Mouse (Mus musculus) forebrain, embryonic 13.5 days (tissue): ENCODE data around the gene Gm44805. TPM values are rescaled to one million over a fixed set of nuclear protein-coding genes. Genes with fewer than 3 reads are reported as not detected.
A peak's percentile ranks its signal among the peaks of the same experiment; 100 is the strongest.

Experiments
- ATAC-seq: fragments of 200-750 bp; cut with Nextera tagmentation; 2 replicates; pipeline ENCODE4 v1.8.0; 2017
- H3K27ac ChIP-seq: fragments of 300-500 bp; sonication (generic); 2 replicates; pipeline ENCODE4 v1.5.1; 2015; ENCODE audit warnings: inconsistent platforms, mild to moderate bottlenecking, moderate library complexity
- H3K27me3 ChIP-seq: fragments of 300-500 bp; sonication (generic); 2 replicates; pipeline ENCODE4 v1.6.1; 2015; ENCODE audit warnings: mild to moderate bottlenecking, inconsistent platforms
- H3K36me3 ChIP-seq: fragments of 300-500 bp; sonication (generic); 2 replicates; pipeline ENCODE4 v1.6.1; 2015; ENCODE audit warnings: mild to moderate bottlenecking, inconsistent platforms; ENCODE audit not compliant: poor library complexity, severe bottlenecking
- H3K4me1 ChIP-seq: fragments of 300-500 bp; sonication (generic); 2 replicates; pipeline ENCODE4 v1.6.1; 2015; ENCODE audit warnings: inconsistent platforms
- H3K4me2 ChIP-seq: fragments of 300-500 bp; sonication (generic); 2 replicates; pipeline ENCODE4 v1.6.1; 2015; ENCODE audit warnings: inconsistent platforms, mild to moderate bottlenecking, moderate library complexity
- H3K4me3 ChIP-seq: fragments of 300-500 bp; sonication (generic); 2 replicates; pipeline ENCODE4 v1.5.1; 2015; ENCODE audit warnings: mild to moderate bottlenecking, inconsistent platforms
- H3K9ac ChIP-seq: fragments of 300-500 bp; sonication (generic); 2 replicates; pipeline ENCODE4 v1.6.1; 2015; ENCODE audit warnings: mild to moderate bottlenecking, inconsistent platforms
- H3K9me3 ChIP-seq: fragments of 300-500 bp; sonication (generic); replicated peaks from 2 replicates; pipeline ENCODE4 v1.6.1; 2016; ENCODE audit warnings: inconsistent platforms
- WGBS: fragments of 180-500 bp; shearing (Covaris S2); methylation state at CpG from one replicate; pipeline ENCODE4 v1.1.7; 2015; 5-methylcytosine and 5-hydroxymethylcytosine counted together
- polyA plus RNA-seq: library from polyadenylated mRNA; unstranded; fragments of >200 nt; fragmentation: Nextera tagmentation; extraction: Ambion mirVana; gene quantifications from 2 replicates; pipeline ENCODE4 v1.2.1, GENCODE M21; 2015

Gene Gm44805
- polyA plus RNA-seq, 1 experiment from 2014 or later, result not detected

- WGBS, result 89% methylated on average over 9 of the region's 9 CpGs
- no peak overlapping the region for H3K27ac ChIP-seq
- ATAC-seq, result no peak
- H3K27me3 ChIP-seq, result no peaks in the 10 kb centered on the region
- no peaks in the 10 kb centered on the region for H3K9me3 ChIP-seq
- H3K9ac ChIP-seq, result no peak overlapping the region
- H3K4me2 ChIP-seq, result peak overlapping the region; percentile 98; the same call in 1 of the 2 replicates
- H3K4me1 ChIP-seq, result peaks cover 23% of the 10 kb centered on the region
- H3K36me3 ChIP-seq, result peaks cover 56% of the 10 kb centered on the region
- H3K4me3 ChIP-seq, result peak overlapping the region; percentile 100; the same call in 1 of the 2 replicates
Observed at GRCm38 (mm10) chr7:19713598-19713997, 32.4 kb upstream of the Gm44805 start.

- Histone ChIP-seq H3K4me1 (peaks cover 23% of the 10 kb centered on the region), H3K27ac (no peak overlapping the region), H3K4me2 (no peak overlapping the region), H3K27me3 (no peaks in the 10 kb centered on the region), H3K36me3 (peaks cover 58% of the 10 kb centered on the region), H3K4me3 (no peak overlapping the region), H3K9me3 (no peaks in the 10 kb centered on the region), H3K9ac (no peak overlapping the region)
- WGBS, result 62% methylated on average over 4 of the region's 4 CpGs
- ATAC-seq, result no peak
Observed at GRCm38 (mm10) chr7:19713196-19713595, 32.0 kb upstream of the Gm44805 start.

GRCm38 (mm10) chr7:19712414-19712813 lies 31.2 kb upstream of the Gm44805 start:
- H3K27me3 ChIP-seq, result no peaks in the 10 kb centered on the region
- H3K9me3 ChIP-seq, result no peaks in the 10 kb centered on the region
- peaks cover 23% of the 10 kb centered on the region for H3K4me1 ChIP-seq
- H3K36me3 ChIP-seq, result peaks cover 64% of the 10 kb centered on the region
- H3K9ac ChIP-seq, result no peak overlapping the region
- WGBS, result 77% methylated on average over 4 of the region's 4 CpGs
- H3K27ac ChIP-seq, result no peak overlapping the region
- ATAC-seq, result no peak
- no peak overlapping the region for H3K4me2 ChIP-seq
- no peak overlapping the region for H3K4me3 ChIP-seq

GRCm38 (mm10) chr7:19710650-19711049 lies 29.4 kb upstream of the Gm44805 start:
- Histone ChIP-seq H3K4me1 (peaks cover 16% of the 10 kb centered on the region), H3K9me3 (no peaks in the 10 kb centered on the region), H3K36me3 (peaks cover 74% of the 10 kb centered on the region), H3K9ac (no peak overlapping the region), H3K4me3 (no peak overlapping the region), H3K27me3 (no peaks in the 10 kb centered on the region), H3K4me2 (no peak overlapping the region), H3K27ac (no peak overlapping the region)
- ATAC-seq, result no peak
- 94% methylated on average over 10 of the region's 10 CpGs for WGBS

GRCm38 (mm10) chr7:19705271-19705670 lies 24.0 kb upstream of the Gm44805 start:
- Histone ChIP-seq H3K9me3 (no peaks in the 10 kb centered on the region), H3K4me2 (no peak overlapping the region), H3K36me3 (peaks cover 81% of the 10 kb centered on the region), H3K4me3 (no peak overlapping the region), H3K27ac (no peak overlapping the region), H3K9ac (no peak overlapping the region), H3K4me1 (peaks cover 4% of the 10 kb centered on the region; the same call in 1 of the 2 replicates), H3K27me3 (no peaks in the 10 kb centered on the region)
- 92% methylated on average over 7 of the region's 7 CpGs for WGBS
- ATAC-seq, result no peak

GRCm38 (mm10) chr7:19704475-19704874 lies 23.3 kb upstream of the Gm44805 start:
- Histone ChIP-seq H3K36me3 (peaks cover 73% of the 10 kb centered on the region), H3K4me1 (peaks cover 6% of the 10 kb centered on the region), H3K4me3 (no peak overlapping the region), H3K27me3 (no peaks in the 10 kb centered on the region), H3K9me3 (no peaks in the 10 kb centered on the region), H3K9ac (no peak overlapping the region), H3K27ac (no peak overlapping the region), H3K4me2 (no peak overlapping the region)
- no peak for ATAC-seq
- WGBS, result 89% methylated on average over 4 of the region's 4 CpGs

- Histone ChIP-seq H3K4me2 (no peak overlapping the region), H3K9ac (no peak overlapping the region), H3K9me3 (no peaks in the 10 kb centered on the region), H3K27ac (no peak overlapping the region), H3K36me3 (peaks cover 61% of the 10 kb centered on the region), H3K4me3 (no peak overlapping the region), H3K4me1 (peaks cover 21% of the 10 kb centered on the region), H3K27me3 (no peaks in the 10 kb centered on the region)
- WGBS, result 93% methylated on average over 15 of the region's 16 CpGs
- no peak for ATAC-seq
Observed at GRCm38 (mm10) chr7:19702859-19703555, 21.8 kb upstream of the Gm44805 start.

- peaks cover 51% of the 10 kb centered on the region for H3K36me3 ChIP-seq
- 0 out of 2 replicates have a peak, but pooled peaks have one; percentile 48 for ATAC-seq
- 0 out of 2 replicates have a peak, but pooled peaks cover 3% of the 10 kb centered on the region for H3K27me3 ChIP-seq
- no peak overlapping the region for H3K4me3 ChIP-seq
- H3K9me3 ChIP-seq, result 0 out of 2 replicates have a peak, but pooled peaks cover 3% of the 10 kb centered on the region
- no peak overlapping the region for H3K4me2 ChIP-seq
- no peak overlapping the region; the same call in 1 of the 2 replicates for H3K9ac ChIP-seq
- 30% methylated on average over 20 of the region's 22 CpGs for WGBS
- H3K27ac ChIP-seq, result peak overlapping the region; percentile 48
- peaks cover 22% of the 10 kb centered on the region for H3K4me1 ChIP-seq
Observed at GRCm38 (mm10) chr7:19701069-19701761, 20.0 kb upstream of the Gm44805 start.

GRCm38 (mm10) chr7:19700299-19701068 lies 19.3 kb upstream of the Gm44805 start:
- Histone ChIP-seq H3K4me1 (peaks cover 22% of the 10 kb centered on the region), H3K36me3 (peaks cover 50% of the 10 kb centered on the region), H3K9me3 (0 out of 2 replicates have a peak, but pooled peaks cover 3% of the 10 kb centered on the region), H3K4me3 (no peak overlapping the region), H3K27ac (no peak overlapping the region), H3K4me2 (no peak overlapping the region), H3K27me3 (0 out of 2 replicates have a peak, but pooled peaks cover 3% of the 10 kb centered on the region), H3K9ac (no peak overlapping the region; the same call in 1 of the 2 replicates)
- 69% methylated on average over 12 of the region's 12 CpGs for WGBS
- no peak for ATAC-seq

- H3K9me3 ChIP-seq, result 0 out of 2 replicates have a peak, but pooled peaks cover 3% of the 10 kb centered on the region
- WGBS, result 80% methylated on average over 4 of the region's 4 CpGs
- 0 out of 2 replicates have a peak, but pooled peaks cover 3% of the 10 kb centered on the region for H3K27me3 ChIP-seq
- peaks cover 43% of the 10 kb centered on the region for H3K36me3 ChIP-seq
- ATAC-seq, result no peak
- H3K9ac ChIP-seq, result no peak overlapping the region
- peaks cover 22% of the 10 kb centered on the region for H3K4me1 ChIP-seq
- no peak overlapping the region for H3K27ac ChIP-seq
- no peak overlapping the region for H3K4me2 ChIP-seq
- no peak overlapping the region for H3K4me3 ChIP-seq
Observed at GRCm38 (mm10) chr7:19699827-19700148, 18.6 kb upstream of the Gm44805 start.

GRCm38 (mm10) chr7:19698907-19699826 lies 17.9 kb upstream of the Gm44805 start, which contains the start of gene Apoe:
Apoe (minus strand) TSS chr7:19699188.
- peak; percentile 65 for ATAC-seq
- peak within 1 kb of the TSS; percentile 55 for H3K4me2 ChIP-seq
- peaks cover 22% of the 10 kb centered on the region for H3K4me1 ChIP-seq
- H3K9me3 ChIP-seq, result 0 out of 2 replicates have a peak, but pooled peaks cover 3% of the 10 kb centered on the region
- 0 out of 2 replicates have a peak, but pooled peaks cover 3% of the 10 kb centered on the region for H3K27me3 ChIP-seq
- peak within 1 kb of the TSS; percentile 56 for H3K9ac ChIP-seq
- peak within 1 kb of the TSS; percentile 34 for H3K4me3 ChIP-seq
- 2% methylated on average over 20 of the region's 20 CpGs for WGBS
- peaks cover 37% of the 10 kb centered on the region for H3K36me3 ChIP-seq
- H3K27ac ChIP-seq, result no peak within 1 kb of the TSS
